Mouse (Mus musculus): ENCODE measurements around the gene Igf1r.

- no peak for TF ChIP-seq CTCF (IDR thresholded peaks at IDR 0.05; ENCODE audit: extremely low read depth, insufficient read depth, low read length)
- no peak for TF ChIP-seq POLR2A (IDR thresholded peaks at IDR 0.05; ENCODE audit: extremely low read depth, insufficient read depth, low read length)
These were observed 317.9 kb downstream of the Igf1r start for GRCm38 (mm10) chr7:68270551-68270950.

Measured in cortical plate, adult 2 months (tissue).